16 mouse cellular contexts compared by ENCODE assay signal in genomic region chr11:45178036-45178435, GRCm38 (mm10).
"Had no signal": no experiment of that assay in that cellular context is flagged by ENCODE, and none has a peak within 500 bp of the region (broad histone marks: within the 10 kb centered on the region; RNA-seq: fewer than 3 reads in every experiment).

No protein-coding gene starts in this region.

- H3K4me3 ChIP-seq: kidney, embryonic 15.5 days; left cerebral cortex, adult 2 months; limb, embryonic 10.5 days; liver, embryonic 13.5 days; lung, embryonic 15.5 days; midbrain, embryonic 13.5 days; myocyte; neural tube, embryonic 15.5 days had no signal

- H3K27me3 ChIP-seq: kidney, embryonic 15.5 days; liver, embryonic 13.5 days; lung, embryonic 15.5 days; midbrain, embryonic 13.5 days; neural tube, embryonic 15.5 days had no signal

- H3K4me2 ChIP-seq: kidney, embryonic 15.5 days; liver, embryonic 13.5 days; lung, embryonic 15.5 days; midbrain, embryonic 13.5 days; neural tube, embryonic 15.5 days had no signal

- ATAC-seq: liver, postnatal 0 days; midbrain, embryonic 13.5 days had no signal

- H3K36me3 ChIP-seq: kidney, embryonic 15.5 days; limb, embryonic 10.5 days; liver, embryonic 13.5 days; lung, embryonic 15.5 days; midbrain, embryonic 13.5 days; neural tube, embryonic 15.5 days had no signal

- H3K27ac ChIP-seq: kidney, embryonic 15.5 days; left cerebral cortex, adult 2 months; limb, embryonic 10.5 days; liver, embryonic 13.5 days; lung, embryonic 15.5 days; midbrain, embryonic 13.5 days; neural tube, embryonic 15.5 days; stomach, postnatal 0 days had no signal

- H3K9me3 ChIP-seq: kidney, embryonic 15.5 days; limb, embryonic 10.5 days; liver, embryonic 13.5 days; lung, embryonic 15.5 days; neural tube, embryonic 15.5 days had no signal

- H3K4me1 ChIP-seq: liver, embryonic 13.5 days; midbrain, embryonic 13.5 days; neural tube, embryonic 15.5 days had no signal

- DNase-seq: kidney, postnatal 14 days; liver, embryonic 13.5 days; liver, postnatal 0 days; lung, postnatal 36 days; right cerebral cortex, adult 18-20 months; right cerebral cortex, postnatal 25 days; thymus, adult 18-20 months; thymus, postnatal 14 days had no signal

- H3K9ac ChIP-seq: kidney, embryonic 15.5 days; liver, embryonic 13.5 days; liver, postnatal 0 days; lung, embryonic 15.5 days; midbrain, embryonic 13.5 days; neural tube, embryonic 15.5 days had no signal
